Mouse (Mus musculus) liver, adult 2 months (tissue): ENCODE results near the gene Ctc1. TPM values are rescaled to one million over a fixed set of nuclear protein-coding genes. Genes with fewer than 3 reads are reported as not detected.

Experiments
- DNase-seq: peaks from one replicate; pipeline ENCODE4 v3.0.0-alpha.2; 2011; ENCODE audit warnings: low read depth, low spot score; ENCODE audit errors: extremely low read depth
- H3K27ac ChIP-seq: fragments of 200-500 bp; replicated peaks from 2 replicates; pipeline ENCODE4 v1.5.1; 2012; ENCODE audit warnings: low read depth, mild to moderate bottlenecking, control low read depth, inconsistent platforms, low read length; ENCODE audit not compliant: insufficient read depth
- H3K27me3 ChIP-seq: fragments of 200-500 bp; 2 replicates; pipeline ENCODE4 v1.6.1; 2012; ENCODE audit warnings: mild to moderate bottlenecking, moderate library complexity, low read length, inconsistent platforms; ENCODE audit not compliant: control insufficient read depth, insufficient read depth
- H3K36me3 ChIP-seq: fragments of 200-500 bp; 2 replicates; pipeline ENCODE4 v1.6.1; 2012; ENCODE audit warnings: low read length, inconsistent platforms; ENCODE audit not compliant: control insufficient read depth, insufficient read depth
- H3K4me1 ChIP-seq: fragments of 200-500 bp; 2 replicates; pipeline ENCODE4 v1.6.1; 2011; ENCODE audit warnings: low read length; ENCODE audit not compliant: control insufficient read depth, insufficient read depth
- H3K4me3 ChIP-seq: fragments of 200-500 bp; 2 replicates; pipeline ENCODE4 v1.5.1; 2011; ENCODE audit warnings: low read depth, mild to moderate bottlenecking, control low read depth, low read length, moderate library complexity; ENCODE audit not compliant: insufficient read depth
- H3K79me2 ChIP-seq: fragments of 200-500 bp; 2 replicates; pipeline ENCODE4 v1.6.1; 2012; ENCODE audit warnings: inconsistent platforms, mild to moderate bottlenecking, low read length, moderate library complexity; ENCODE audit not compliant: control insufficient read depth, insufficient read depth
- H3K9ac ChIP-seq: fragments of 200-500 bp; 2 replicates; pipeline ENCODE4 v1.6.1; 2012; ENCODE audit warnings: low read depth, mild to moderate bottlenecking, control low read depth, inconsistent platforms, low read length
- CTCF ChIP-seq: fragments of 200-500 bp; IDR thresholded peaks from 2 replicates; pipeline ENCODE4 v1.5.1; 2011; ENCODE audit warnings: low read depth, low read length, control low read depth
- POLR2A ChIP-seq: fragments of 200-500 bp; IDR thresholded peaks from 2 replicates; pipeline ENCODE4 v1.6.1; 2011; ENCODE audit warnings: low read length, control low read depth; ENCODE audit not compliant: insufficient read depth; ENCODE audit errors: extremely low read depth
- WGBS: fragments of 180-500 bp; shearing (Covaris S2); methylation state at CpG from one replicate; pipeline ENCODE4 v1.1.7; 2018; 5-methylcytosine and 5-hydroxymethylcytosine counted together
- polyA plus RNA-seq: library from polyadenylated mRNA; depleted of rRNA; stranded (reverse); fragments of >200 nt; gene quantifications from 2 replicates; pipeline ENCODE4 v1.2.3, GENCODE M21; 2012
- total RNA-seq: library from RNA; depleted of rRNA; stranded (reverse); fragments of >200 nt; gene quantifications from 2 replicates; pipeline ENCODE4 v1.2.3, GENCODE M21; 2014

Gene Ctc1
- total and polyA plus RNA-seq, 2 experiments: 2.6 to 12.5 TPM

GRCm38 (mm10) chr11:69075764-69076479 is 60.2 kb downstream of the Ctc1 start:
- 72% methylated on average over 9 of the region's 9 CpGs for WGBS
- DNase-seq: no peak
- peaks cover 2% of the 10 kb centered on the region; the same call in 1 of the 2 replicates for H3K4me1 ChIP-seq
- H3K27me3 ChIP-seq: no peaks in the 10 kb centered on the region
- TF ChIP-seq POLR2A: no peak
- no peak for TF ChIP-seq CTCF
- no peaks in the 10 kb centered on the region for H3K36me3 ChIP-seq
- no peak overlapping the region for H3K9ac ChIP-seq
- no peaks in the 10 kb centered on the region for H3K79me2 ChIP-seq
- H3K4me3 ChIP-seq: no peak overlapping the region
- no peak overlapping the region for H3K27ac ChIP-seq

- no peak overlapping the region for H3K9ac ChIP-seq
- no peaks in the 10 kb centered on the region for H3K36me3 ChIP-seq
- WGBS: 84% methylated on average over 5 of the region's 5 CpGs
- H3K4me3 ChIP-seq: no peak overlapping the region
- no peaks in the 10 kb centered on the region for H3K27me3 ChIP-seq
- no peaks in the 10 kb centered on the region for H3K4me1 ChIP-seq
- H3K79me2 ChIP-seq: no peaks in the 10 kb centered on the region
- H3K27ac ChIP-seq: no peak overlapping the region
- no peak for DNase-seq
- no peak for TF ChIP-seq POLR2A
- no peak for TF ChIP-seq CTCF
Observed at GRCm38 (mm10) chr11:69076572-69076971, 60.9 kb downstream of the Ctc1 start.

GRCm38 (mm10) chr11:69077316-69077715 is 61.6 kb downstream of the Ctc1 start:
- DNase-seq: no peak
- no peak overlapping the region for H3K9ac ChIP-seq
- no peaks in the 10 kb centered on the region for H3K36me3 ChIP-seq
- no peaks in the 10 kb centered on the region for H3K4me1 ChIP-seq
- no peaks in the 10 kb centered on the region for H3K79me2 ChIP-seq
- no peak overlapping the region for H3K4me3 ChIP-seq
- no peaks in the 10 kb centered on the region for H3K27me3 ChIP-seq
- 88% methylated on average over 9 of the region's 9 CpGs for WGBS
- H3K27ac ChIP-seq: no peak overlapping the region
- TF ChIP-seq POLR2A: no peak
- TF ChIP-seq CTCF: no peak

- H3K27me3 ChIP-seq: no peaks in the 10 kb centered on the region
- H3K27ac ChIP-seq: no peak overlapping the region
- no peak for DNase-seq
- TF ChIP-seq POLR2A (no peak), CTCF (no peak)
- no peak overlapping the region for H3K4me3 ChIP-seq
- H3K4me1 ChIP-seq: no peaks in the 10 kb centered on the region
- H3K9ac ChIP-seq: no peak overlapping the region
- 92% methylated on average over 6 of the region's 6 CpGs for WGBS
- H3K36me3 ChIP-seq: no peaks in the 10 kb centered on the region
- H3K79me2 ChIP-seq: no peaks in the 10 kb centered on the region
Observed at GRCm38 (mm10) chr11:69078041-69078440, 62.3 kb downstream of the Ctc1 start.

- DNase-seq: peak; percentile 43
- Histone ChIP-seq H3K4me3 (no peak overlapping the region), H3K4me1 (no peaks in the 10 kb centered on the region), H3K27ac (no peak overlapping the region), H3K79me2 (no peaks in the 10 kb centered on the region), H3K9ac (no peak overlapping the region), H3K36me3 (no peaks in the 10 kb centered on the region), H3K27me3 (no peaks in the 10 kb centered on the region)
- WGBS: 77% methylated on average over 5 of the region's 5 CpGs
- TF ChIP-seq CTCF (no peak), POLR2A (no peak)
Observed at GRCm38 (mm10) chr11:69078805-69079438, 63.2 kb downstream of the Ctc1 start.
